Mouse (Mus musculus): ENCODE measurements at regions not wholly inside any gene's neighbourhood (a gene's known extent, or its start where the extent isn't known, plus 50 kb on each side); places are given as distances from the start of the nearest gene placed in this dataset.
A peak's percentile ranks its signal among the peaks of the same experiment; 100 is the strongest.

DNA sequence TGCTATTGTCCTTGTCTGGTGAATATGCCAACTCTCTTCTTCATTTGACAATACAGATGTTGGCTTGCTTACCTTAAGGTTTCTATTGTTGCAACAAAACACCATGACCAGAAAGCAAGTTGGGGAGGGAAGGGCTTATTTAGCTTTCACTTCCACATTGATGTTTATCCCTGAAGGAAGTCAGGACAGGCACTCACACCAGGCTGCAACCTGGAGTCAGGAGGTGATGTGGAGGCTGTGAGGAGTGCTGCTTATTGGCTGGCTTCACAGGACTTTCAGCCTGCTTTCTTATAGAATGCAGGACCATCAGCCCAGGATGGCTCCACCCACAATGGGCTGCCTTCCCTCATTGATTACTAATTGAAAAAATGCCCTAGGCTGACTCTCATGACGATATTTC is 177.9 kb upstream of the Kif2a start:
- no peak for DNase-seq (ENCODE audit: low spot score in 2 of 2)

- DNase-seq (ENCODE audit: low spot score in 2 of 2): no peak
Observed at GRCm38 (mm10) chr13:107193426-107193825, 171.5 kb upstream of the Kif2a start.

DNA sequence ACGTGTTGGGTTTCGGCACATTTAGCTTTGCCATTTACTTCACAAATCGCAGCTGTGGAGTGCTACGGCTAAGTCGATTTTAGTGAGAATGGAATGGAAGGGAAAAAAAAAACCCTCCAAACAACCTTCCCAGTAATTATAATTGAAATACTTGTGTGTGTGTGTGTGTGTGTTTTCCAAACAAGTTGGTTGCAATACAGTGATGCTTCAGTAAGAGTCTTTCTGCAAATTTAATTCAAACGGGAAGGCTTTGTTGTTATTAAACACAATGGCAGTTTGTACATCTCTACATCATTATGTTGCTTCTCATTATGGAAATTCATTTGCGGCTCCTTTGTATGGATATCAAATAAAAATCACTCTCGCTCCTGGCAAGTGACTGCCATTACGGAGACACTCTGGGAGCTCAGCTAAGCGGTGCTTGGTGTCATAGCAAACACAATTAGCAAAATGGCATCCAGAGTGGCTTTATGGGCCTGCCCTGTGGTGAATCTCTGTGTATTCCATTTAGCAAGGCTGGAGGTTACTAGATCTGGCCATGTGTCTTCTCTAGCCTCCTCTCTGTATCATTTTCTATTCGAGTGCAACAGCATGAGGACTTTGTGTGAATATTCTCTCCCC is 165.4 kb upstream of the Kif2a start:
- DNase-seq (ENCODE audit: low spot score in 2 of 2): no peak

GRCm38 (mm10) chr13:107182544-107182943 is 160.6 kb upstream of the Kif2a start:
- peak; percentile 20 to 51 for DNase-seq (ENCODE audit: low spot score in 2 of 2)

DNA sequence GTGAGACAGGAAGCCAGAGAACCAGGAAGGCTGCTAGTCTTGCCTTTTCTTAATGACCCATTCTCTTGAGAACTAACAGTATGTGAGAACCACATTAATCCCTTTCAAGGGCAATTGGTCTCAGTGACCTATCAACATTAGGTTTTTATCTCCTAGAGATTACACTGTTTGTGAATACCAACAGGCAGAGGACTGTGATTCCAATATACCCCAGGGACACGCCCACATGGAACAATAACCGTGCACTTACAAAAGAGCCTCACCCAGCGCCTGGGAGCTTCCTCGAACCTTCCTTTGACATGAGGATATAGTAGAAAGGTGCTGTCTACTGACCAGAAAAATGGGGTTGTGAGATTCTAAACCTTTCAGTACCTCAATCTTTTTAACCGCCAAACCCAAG is 157.6 kb upstream of the Kif2a start:
- no peak for DNase-seq (ENCODE audit: low spot score in 2 of 2)

GRCm38 (mm10) chr13:107177595-107177994 is 155.7 kb upstream of the Kif2a start:
- no peak for DNase-seq (ENCODE audit: low spot score in 2 of 2)

DNA sequence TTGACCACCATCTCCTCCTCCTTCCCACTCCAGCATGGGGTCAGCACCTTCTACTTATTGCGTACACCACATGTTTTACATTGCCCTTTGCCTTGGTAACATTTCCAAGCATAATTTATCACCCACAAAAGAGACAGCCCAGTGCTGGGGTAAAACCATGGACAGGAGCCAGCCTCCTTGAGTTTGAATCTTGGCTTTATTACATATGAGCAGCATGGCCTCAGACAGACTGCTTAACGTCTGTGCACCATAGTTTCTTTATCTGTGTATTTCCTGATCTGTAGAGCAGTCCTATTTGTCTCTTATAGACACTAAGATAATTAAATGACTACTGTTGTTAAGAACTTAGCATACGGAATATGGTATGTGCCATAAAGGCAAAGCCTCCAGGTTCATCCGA is 154.0 kb upstream of the Kif2a start:
- DNase-seq (ENCODE audit: low spot score in 2 of 2): no peak

GRCm38 (mm10) chr13:107168599-107169149 is 146.7 kb upstream of the Kif2a start:
- peak; percentile 17 to 21 for DNase-seq (ENCODE audit: low spot score in 2 of 2)

GRCm38 (mm10) chr13:107167856-107168598 is 146.1 kb upstream of the Kif2a start:
- no peak for DNase-seq (ENCODE audit: low spot score in 2 of 2)

- DNase-seq (ENCODE audit: low spot score in 2 of 2): no peak
Observed at GRCm38 (mm10) chr13:107151548-107151947, 129.6 kb upstream of the Kif2a start.

- no peak for DNase-seq (ENCODE audit: low spot score in 2 of 2)
Observed at GRCm38 (mm10) chr13:107141209-107141608, 119.3 kb upstream of the Kif2a start.

- no peak for DNase-seq (ENCODE audit: low spot score in 2 of 2)
Observed at GRCm38 (mm10) chr13:107134125-107134524, 112.2 kb upstream of the Kif2a start.

- no peak for DNase-seq (ENCODE audit: low spot score in 2 of 2)
Observed at GRCm38 (mm10) chr13:107126636-107127035, 104.7 kb upstream of the Kif2a start.

- DNase-seq (ENCODE audit: low spot score in 2 of 2): no peak
Observed at GRCm38 (mm10) chr13:107124130-107124668, 102.3 kb upstream of the Kif2a start.

- DNase-seq (ENCODE audit: low spot score in 2 of 2): peak; percentile 46 to 93
Observed at GRCm38 (mm10) chr13:107113949-107114690, 92.2 kb upstream of the Kif2a start.

- DNase-seq (ENCODE audit: low spot score in 2 of 2): no peak
Observed at GRCm38 (mm10) chr13:107108045-107108444, 86.1 kb upstream of the Kif2a start.

DNA sequence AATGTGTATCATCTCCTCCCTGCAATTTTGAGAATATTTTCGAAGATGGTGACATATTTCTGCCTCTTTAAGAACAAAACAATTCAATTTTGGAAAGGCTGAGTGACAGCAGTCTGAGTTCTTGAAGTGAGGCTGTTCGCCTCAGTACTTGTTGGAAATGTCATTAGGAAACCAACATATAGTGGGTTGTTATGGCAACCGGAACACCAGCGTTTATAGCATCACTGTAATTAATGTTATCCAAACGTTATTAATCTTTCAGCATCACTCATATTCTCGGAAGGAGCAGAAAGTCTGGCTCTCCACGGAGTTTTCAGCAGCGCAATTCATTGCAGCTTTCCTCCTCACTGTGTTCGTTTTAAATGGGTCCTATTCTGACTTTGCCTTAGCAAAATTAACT is 85.6 kb upstream of the Kif2a start:
- no peak for DNase-seq (ENCODE audit: low spot score in 2 of 2)

- no peak for DNase-seq (ENCODE audit: low spot score in 2 of 2)
Observed at GRCm38 (mm10) chr13:107105510-107105909, 83.6 kb upstream of the Kif2a start.

GRCm38 (mm10) chr13:107101598-107101997 is 79.7 kb upstream of the Kif2a start:
- DNase-seq (ENCODE audit: low spot score in 2 of 2): peak; percentile 57 to 62

DNA sequence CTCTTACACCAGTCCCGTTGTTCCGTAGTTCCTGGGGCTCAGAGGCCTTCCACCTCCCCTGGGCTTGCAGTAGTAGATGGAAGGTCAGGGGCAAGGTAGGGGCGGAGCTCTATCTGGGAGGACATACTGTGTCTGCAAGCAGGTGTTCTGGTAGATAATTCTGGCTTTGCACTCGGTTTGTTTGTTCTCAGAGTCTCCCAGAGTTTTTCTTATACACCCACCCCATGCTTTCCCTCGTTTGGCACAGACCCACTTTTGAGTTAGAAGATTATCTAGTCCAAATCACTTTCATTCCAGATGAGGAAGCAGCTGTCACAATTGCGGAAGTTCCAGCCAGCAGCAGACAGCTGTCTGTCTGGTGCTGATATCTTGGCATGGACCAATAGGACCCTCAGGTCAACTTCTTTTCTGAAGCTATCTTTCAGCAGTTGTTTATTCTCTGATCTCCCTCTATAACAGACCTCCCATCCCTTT is 79.0 kb upstream of the Kif2a start:
- no peak for DNase-seq (ENCODE audit: low spot score in 2 of 2)

DNA sequence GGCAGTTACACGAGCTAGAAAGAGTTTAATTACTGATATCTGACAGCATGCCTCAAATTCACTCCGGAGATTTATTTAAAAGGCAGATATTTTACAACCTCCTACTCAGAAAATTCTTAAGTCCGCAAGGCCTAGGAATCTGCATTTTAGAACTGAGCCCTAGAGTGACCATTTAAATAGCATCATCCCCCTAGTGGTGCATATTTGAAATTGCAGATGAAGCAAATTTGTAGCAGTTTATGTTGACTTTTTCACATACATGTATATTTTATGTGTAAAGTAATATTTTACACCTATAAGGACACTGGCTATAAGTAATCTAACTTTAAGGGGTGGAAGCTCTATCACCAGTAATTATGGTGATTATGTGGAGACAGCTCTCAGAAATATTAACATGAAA is 78.2 kb upstream of the Kif2a start:
- DNase-seq (ENCODE audit: low spot score in 2 of 2): no peak

DNA sequence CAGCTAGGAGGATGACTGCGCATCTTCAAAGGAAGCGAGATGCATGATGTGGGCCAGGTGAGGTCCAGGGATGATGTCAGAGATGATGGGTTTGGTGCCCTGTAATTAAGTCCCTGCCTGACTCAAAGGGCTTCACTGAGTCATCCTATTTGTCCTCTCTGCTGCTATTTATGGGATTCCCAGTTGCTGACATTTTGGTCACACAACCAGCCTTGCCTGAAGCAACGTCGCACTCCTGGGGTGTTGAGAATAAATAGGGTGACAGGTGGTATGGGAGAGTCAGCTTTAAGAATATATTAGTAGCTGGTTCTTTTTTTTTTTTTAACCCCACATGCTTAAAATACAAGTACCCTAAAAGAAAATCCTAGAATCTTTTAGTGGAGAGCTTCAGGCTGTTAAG is 75.1 kb upstream of the Kif2a start:
- DNase-seq (ENCODE audit: low spot score in 2 of 2): no peak
